Mouse (Mus musculus): ENCODE measurements around the gene Gcdh.
A peak's percentile ranks its signal among the peaks of the same experiment; 100 is the strongest.

The Gcdh gene

GRCm38 (mm10) chr8:84871376-84872308 is 22.1 kb downstream of the Gcdh start, which contains the start of gene Syce2:
Syce2 (plus strand) TSS chr8:84872111.
- peak; percentile 62 for DNase-seq

- peak; percentile 91 for DNase-seq
Observed at GRCm38 (mm10) chr8:84856864-84857441, 36.8 kb downstream of the Gcdh start, which contains the start of gene Farsa. Farsa (plus strand) TSS chr8:84856989.

- no peak for DNase-seq
Observed at GRCm38 (mm10) chr8:84856434-84856833, 37.3 kb downstream of the Gcdh start.

- peak; percentile 38 for DNase-seq
Observed at GRCm38 (mm10) chr8:84847684-84848435, 45.9 kb downstream of the Gcdh start.

GRCm38 (mm10) chr8:84846722-84847572 is 46.8 kb downstream of the Gcdh start, which contains the start of gene Calr:
Calr (minus strand) TSS chr8:84846934.
- peak; percentile 100 for DNase-seq

GRCm38 (mm10) chr8:84846094-84846721 is 47.5 kb downstream of the Gcdh start:
- DNase-seq: no peak

GRCm38 (mm10) chr8:84845355-84846093 is 48.2 kb downstream of the Gcdh start:
- peak; percentile 34 for DNase-seq

- DNase-seq: no peak
Observed at GRCm38 (mm10) chr8:84844397-84845070, 49.2 kb downstream of the Gcdh start.

- no peak for DNase-seq
Observed at GRCm38 (mm10) chr8:84841514-84841913, 52.2 kb downstream of the Gcdh start.

- peak; percentile 91 for DNase-seq
Observed at GRCm38 (mm10) chr8:84840248-84840999, 53.3 kb downstream of the Gcdh start, which contains the start of gene Rad23a. Rad23a (minus strand) TSS chr8:84840665.

GRCm38 (mm10) chr8:84839875-84840247 is 53.9 kb downstream of the Gcdh start:
- DNase-seq: no peak

- no peak for DNase-seq
Observed at GRCm38 (mm10) chr8:84839411-84839810, 54.3 kb downstream of the Gcdh start.

- DNase-seq: no peak
Observed at GRCm38 (mm10) chr8:84838513-84838912, 55.2 kb downstream of the Gcdh start.

GRCm38 (mm10) chr8:84837912-84838470 is 55.7 kb downstream of the Gcdh start:
- DNase-seq: no peak

- DNase-seq: no peak
Observed at GRCm38 (mm10) chr8:84837149-84837911, 56.4 kb downstream of the Gcdh start.
